Mouse (Mus musculus) lung, adult 2 months (tissue): Measurements from ENCODE around the gene Erap1.

Experiments used
- CTCF ChIP-seq: fragments of 200-500 bp; IDR thresholded peaks from 2 replicates; pipeline ENCODE4 v1.5.1; 2011; ENCODE audit warnings: mild to moderate bottlenecking, low read length, control low read depth; ENCODE audit not compliant: insufficient read depth
- POLR2A ChIP-seq: fragments of 200-500 bp; IDR thresholded peaks from 2 replicates; pipeline ENCODE4 v1.6.1; 2011; ENCODE audit warnings: low read depth, mild to moderate bottlenecking, control low read depth, low read length, borderline replicate concordance; ENCODE audit errors: extremely low read depth

- no peak for TF ChIP-seq CTCF
- no peak for TF ChIP-seq POLR2A
These were observed 56.9 kb downstream of the Erap1 start for GRCm38 (mm10) chr13:74696225-74696624.
